Mouse (Mus musculus) intestine, embryonic 16.5 days (tissue): ENCODE results near the gene Tnfaip1. TPM values are rescaled to one million over a fixed set of nuclear protein-coding genes. Genes with fewer than 3 reads are reported as not detected.

Experiments
- ATAC-seq: fragments of 200-750 bp; cut with Nextera tagmentation; 2 replicates; pipeline ENCODE4 v1.8.0; 2017; ENCODE audit warnings: moderate TSS enrichment, moderate library complexity
- H3K27ac ChIP-seq: fragments of 300-500 bp; sonication (generic); 2 replicates; pipeline ENCODE4 v1.5.1; 2014; ENCODE audit warnings: mild to moderate bottlenecking, low read length
- H3K27me3 ChIP-seq: fragments of 300-500 bp; sonication (generic); replicated peaks from 2 replicates; pipeline ENCODE4 v1.6.1; 2014; ENCODE audit warnings: low read length, control low read depth, mixed read lengths; ENCODE audit not compliant: control insufficient read depth, insufficient read depth
- H3K36me3 ChIP-seq: fragments of 300-500 bp; sonication (generic); 2 replicates; pipeline ENCODE4 v1.6.1; 2014; ENCODE audit warnings: low read length, control low read depth; ENCODE audit not compliant: control insufficient read depth, insufficient read depth
- H3K4me1 ChIP-seq: fragments of 300-500 bp; sonication (generic); 2 replicates; pipeline ENCODE4 v1.6.1; 2014; ENCODE audit warnings: low read length, control low read depth, mixed read lengths; ENCODE audit not compliant: control insufficient read depth, insufficient read depth
- H3K4me2 ChIP-seq: fragments of 300-500 bp; sonication (generic); 2 replicates; pipeline ENCODE4 v1.6.1; 2014; ENCODE audit warnings: low read depth, low read length, control low read depth
- H3K4me3 ChIP-seq: fragments of 300-500 bp; sonication (generic); 2 replicates; pipeline ENCODE4 v1.5.1; 2014; ENCODE audit warnings: mild to moderate bottlenecking, low read length
- H3K9ac ChIP-seq: fragments of 300-500 bp; sonication (generic); 2 replicates; pipeline ENCODE4 v1.6.1; 2014; ENCODE audit warnings: low read depth, low read length
- H3K9me3 ChIP-seq: fragments of 300-500 bp; sonication (generic); 2 replicates; pipeline ENCODE4 v1.6.1; 2016; ENCODE audit warnings: low read length, control low read depth; ENCODE audit not compliant: control insufficient read depth
- WGBS: fragments of 180-500 bp; shearing (Covaris S2); extraction: QIAGEN DNeasy Blood & Tissue Kit; methylation state at CpG from one replicate; pipeline ENCODE4 v1.1.7; 2014; 5-methylcytosine and 5-hydroxymethylcytosine counted together
- polyA plus RNA-seq: library from polyadenylated mRNA; unstranded; fragments of >200 nt; fragmentation: Nextera tagmentation; extraction: Ambion mirVana; gene quantifications from 2 replicates; pipeline ENCODE4 v1.2.1, GENCODE M21; 2015

Gene Tnfaip1
- polyA plus RNA-seq, 1 experiment from 2014 or later = 88.6 TPM

GRCm38 (mm10) chr11:78512025-78512957 lies 23.8 kb downstream of the Tnfaip1 start, which contains the start of the genes Tmem199 and Poldip2:
Gene Tmem199 (minus strand): TSS chr11:78512172.
Gene Poldip2 (plus strand): TSS chr11:78512193.
- peak within 1 kb of the TSS; percentile 96 for H3K4me3 ChIP-seq
- H3K4me1 ChIP-seq = peaks cover 8% of the 10 kb centered on the region; the same call in 1 of the 2 replicates
- H3K36me3 ChIP-seq = peaks cover 14% of the 10 kb centered on the region
- H3K4me2 ChIP-seq = peak within 1 kb of the TSS; percentile 88
- ATAC-seq = peak; percentile 98
- peak within 1 kb of the TSS; percentile 79 for H3K27ac ChIP-seq
- H3K9ac ChIP-seq = peak within 1 kb of the TSS; percentile 98
- H3K27me3 ChIP-seq = no peaks in the 10 kb centered on the region
- no peaks in the 10 kb centered on the region for H3K9me3 ChIP-seq
- under 1% methylated on average over 67 of the region's 67 CpGs for WGBS

GRCm38 (mm10) chr11:78509148-78509547 lies 27.0 kb downstream of the Tnfaip1 start:
- no peaks in the 10 kb centered on the region for H3K9me3 ChIP-seq
- H3K36me3 ChIP-seq = no peaks in the 10 kb centered on the region; the same call in 1 of the 2 replicates
- no peaks in the 10 kb centered on the region for H3K27me3 ChIP-seq
- WGBS = 83% methylated on average over 5 of the region's 5 CpGs
- peaks cover 8% of the 10 kb centered on the region; the same call in 1 of the 2 replicates for H3K4me1 ChIP-seq
- H3K4me3 ChIP-seq = no peak overlapping the region
- H3K9ac ChIP-seq = no peak overlapping the region
- H3K4me2 ChIP-seq = no peak overlapping the region
- no peak for ATAC-seq
- H3K27ac ChIP-seq = no peak overlapping the region

- no peaks in the 10 kb centered on the region for H3K27me3 ChIP-seq
- H3K27ac ChIP-seq = no peak overlapping the region
- H3K4me1 ChIP-seq = no peaks in the 10 kb centered on the region
- no peaks in the 10 kb centered on the region for H3K9me3 ChIP-seq
- no peak overlapping the region for H3K9ac ChIP-seq
- ATAC-seq = no peak
- no peaks in the 10 kb centered on the region; the same call in 1 of the 2 replicates for H3K36me3 ChIP-seq
- WGBS = 75% methylated on average over 3 of the region's 3 CpGs
- no peak overlapping the region for H3K4me2 ChIP-seq
- no peak overlapping the region for H3K4me3 ChIP-seq
Measured at GRCm38 (mm10) chr11:78505430-78505829, 30.7 kb downstream of the Tnfaip1 start.

GRCm38 (mm10) chr11:78502909-78503650 lies 33.1 kb downstream of the Tnfaip1 start, which contains the start of gene Sebox:
Gene Sebox (plus strand): TSS chr11:78503447.
- no peak within 1 kb of the TSS for H3K4me2 ChIP-seq
- no peaks in the 10 kb centered on the region for H3K4me1 ChIP-seq
- ATAC-seq = no peak
- H3K4me3 ChIP-seq = no peak within 1 kb of the TSS
- H3K27me3 ChIP-seq = 0 out of 2 replicates have a peak, but pooled peaks cover 2% of the 10 kb centered on the region
- H3K27ac ChIP-seq = no peak within 1 kb of the TSS
- no peaks in the 10 kb centered on the region; the same call in 1 of the 2 replicates for H3K36me3 ChIP-seq
- no peak within 1 kb of the TSS for H3K9ac ChIP-seq
- H3K9me3 ChIP-seq = no peaks in the 10 kb centered on the region
- WGBS = 65% methylated on average over 7 of the region's 7 CpGs

GRCm38 (mm10) chr11:78501529-78501928 lies 34.6 kb downstream of the Tnfaip1 start:
- Histone ChIP-seq H3K27ac (no peak overlapping the region), H3K4me2 (no peak overlapping the region), H3K27me3 (peaks cover 10% of the 10 kb centered on the region), H3K36me3 (no peaks in the 10 kb centered on the region), H3K4me3 (no peak overlapping the region), H3K9ac (no peak overlapping the region), H3K9me3 (no peaks in the 10 kb centered on the region), H3K4me1 (peaks cover 8% of the 10 kb centered on the region)
- WGBS = 71% methylated on average over 20 of the region's 20 CpGs
- ATAC-seq = no peak

- Histone ChIP-seq H3K9ac (no peak overlapping the region), H3K9me3 (no peaks in the 10 kb centered on the region), H3K4me2 (no peak overlapping the region), H3K27me3 (peaks cover 18% of the 10 kb centered on the region), H3K36me3 (no peaks in the 10 kb centered on the region), H3K27ac (no peak overlapping the region), H3K4me1 (peaks cover 8% of the 10 kb centered on the region), H3K4me3 (no peak overlapping the region)
- no peak for ATAC-seq
- 46% methylated on average over 9 of the region's 9 CpGs for WGBS
Measured at GRCm38 (mm10) chr11:78500623-78501202, 35.4 kb downstream of the Tnfaip1 start.

GRCm38 (mm10) chr11:78499543-78499942 lies 36.6 kb downstream of the Tnfaip1 start:
- no peak overlapping the region for H3K4me3 ChIP-seq
- H3K4me1 ChIP-seq = peaks cover 8% of the 10 kb centered on the region
- no peak overlapping the region for H3K27ac ChIP-seq
- H3K9ac ChIP-seq = no peak overlapping the region
- peaks cover 26% of the 10 kb centered on the region for H3K27me3 ChIP-seq
- H3K36me3 ChIP-seq = no peaks in the 10 kb centered on the region
- ATAC-seq = no peak
- no peak overlapping the region for H3K4me2 ChIP-seq
- WGBS = 51% methylated on average over 16 of the region's 16 CpGs
- no peaks in the 10 kb centered on the region for H3K9me3 ChIP-seq

- no peaks in the 10 kb centered on the region for H3K9me3 ChIP-seq
- peak within 1 kb of the TSS; percentile 56 for H3K4me3 ChIP-seq
- no peak within 1 kb of the TSS for H3K9ac ChIP-seq
- no peaks in the 10 kb centered on the region for H3K36me3 ChIP-seq
- H3K4me1 ChIP-seq = peaks cover 8% of the 10 kb centered on the region
- peaks cover 26% of the 10 kb centered on the region for H3K27me3 ChIP-seq
- 56% methylated on average over 7 of the region's 7 CpGs for WGBS
- no peak within 1 kb of the TSS for H3K27ac ChIP-seq
- H3K4me2 ChIP-seq = peak within 1 kb of the TSS; percentile 96
- no peak for ATAC-seq
Measured at GRCm38 (mm10) chr11:78499004-78499403, 37.1 kb downstream of the Tnfaip1 start, which contains the start of gene Vtn. Gene Vtn (plus strand): TSS chr11:78499091.
